Mouse (Mus musculus): ENCODE results near the gene Gm17617. TPM values are rescaled to one million over a fixed set of nuclear protein-coding genes. Genes with fewer than 3 reads are reported as not detected.

Gm17617 gene
- not detected in 2 replicates for polyA plus RNA-seq (2015; fragmentation: Nextera tagmentation; extraction: Ambion mirVana)

- Histone ChIP-seq H3K9ac (ENCODE audit: low read length) (no peak within 1 kb of the TSS), H3K4me2 (ENCODE audit: low read depth, low read length) (no peak within 1 kb of the TSS), H3K9me3 (replicated peaks; ENCODE audit: control insufficient read depth, low read length) (no peaks in the 10 kb centered on the region), H3K27me3 (ENCODE audit: control insufficient read depth, insufficient read depth, low read length) (no peaks in the 10 kb centered on the region), H3K36me3 (ENCODE audit: control insufficient read depth, insufficient read depth, low read length) (peaks cover 14% of the 10 kb centered on the region; the same call in 1 of the 2 replicates), H3K4me1 (ENCODE audit: control insufficient read depth, insufficient read depth, low read length) (0 out of 2 replicates have a peak, but pooled peaks cover 2% of the 10 kb centered on the region), H3K4me3 (replicated peaks; ENCODE audit: low read length) (no peak within 1 kb of the TSS), H3K27ac (ENCODE audit: low read length) (no peak within 1 kb of the TSS)
- ATAC-seq (ENCODE audit: insufficient read depth, low FRiP score) = no peak
- 91% methylated on average over 2 of the region's 2 CpGs for WGBS
Measured at GRCm38 (mm10) chr13:55133448-55133847, at the start of gene Gm17617. Gm17617 (minus strand) TSS chr13:55133548.

GRCm38 (mm10) chr13:55182173-55182894 is 49.0 kb upstream of the Gm17617 start:
- Histone ChIP-seq H3K9me3 (replicated peaks; ENCODE audit: control insufficient read depth, low read length) (no peaks in the 10 kb centered on the region), H3K9ac (ENCODE audit: low read length) (peak overlapping the region; percentile 73), H3K4me1 (ENCODE audit: control insufficient read depth, insufficient read depth, low read length) (peaks cover 5% of the 10 kb centered on the region; the same call in 1 of the 2 replicates), H3K27ac (ENCODE audit: low read length) (peak overlapping the region; percentile 90), H3K4me3 (replicated peaks; ENCODE audit: low read length) (peak overlapping the region; percentile 49), H3K27me3 (ENCODE audit: control insufficient read depth, insufficient read depth, low read length) (no peaks in the 10 kb centered on the region), H3K4me2 (ENCODE audit: low read depth, low read length) (peak overlapping the region; percentile 74), H3K36me3 (ENCODE audit: control insufficient read depth, insufficient read depth, low read length) (no peaks in the 10 kb centered on the region)
- 4% methylated on average over 23 of the region's 23 CpGs for WGBS
- peak; percentile 90 for ATAC-seq (ENCODE audit: insufficient read depth, low FRiP score)

- H3K9me3 ChIP-seq (replicated peaks; ENCODE audit: control insufficient read depth, low read length) = no peaks in the 10 kb centered on the region
- H3K9ac ChIP-seq (ENCODE audit: low read length) = peak overlapping the region; percentile 73
- no peak for ATAC-seq (ENCODE audit: insufficient read depth, low FRiP score)
- peaks cover 5% of the 10 kb centered on the region; the same call in 1 of the 2 replicates for H3K4me1 ChIP-seq (ENCODE audit: control insufficient read depth, insufficient read depth, low read length)
- peak overlapping the region; percentile 74 for H3K4me2 ChIP-seq (ENCODE audit: low read depth, low read length)
- H3K27me3 ChIP-seq (ENCODE audit: control insufficient read depth, insufficient read depth, low read length) = no peaks in the 10 kb centered on the region
- peak overlapping the region; percentile 49 for H3K4me3 ChIP-seq (replicated peaks; ENCODE audit: low read length)
- no peaks in the 10 kb centered on the region for H3K36me3 ChIP-seq (ENCODE audit: control insufficient read depth, insufficient read depth, low read length)
- WGBS = 74% methylated on average over 2 of the region's 2 CpGs
- peak overlapping the region; percentile 90 for H3K27ac ChIP-seq (ENCODE audit: low read length)
Measured at GRCm38 (mm10) chr13:55181786-55182172, 48.4 kb upstream of the Gm17617 start.

GRCm38 (mm10) chr13:55179591-55179990 is 46.2 kb upstream of the Gm17617 start:
- WGBS = 86% methylated on average over 3 of the region's 3 CpGs
- no peak overlapping the region for H3K4me2 ChIP-seq (ENCODE audit: low read depth, low read length)
- no peaks in the 10 kb centered on the region for H3K36me3 ChIP-seq (ENCODE audit: control insufficient read depth, insufficient read depth, low read length)
- no peaks in the 10 kb centered on the region for H3K9me3 ChIP-seq (replicated peaks; ENCODE audit: control insufficient read depth, low read length)
- no peaks in the 10 kb centered on the region for H3K27me3 ChIP-seq (ENCODE audit: control insufficient read depth, insufficient read depth, low read length)
- ATAC-seq (ENCODE audit: insufficient read depth, low FRiP score) = no peak
- H3K4me1 ChIP-seq (ENCODE audit: control insufficient read depth, insufficient read depth, low read length) = peaks cover 5% of the 10 kb centered on the region; the same call in 1 of the 2 replicates
- no peak overlapping the region for H3K4me3 ChIP-seq (replicated peaks; ENCODE audit: low read length)
- H3K9ac ChIP-seq (ENCODE audit: low read length) = no peak overlapping the region
- H3K27ac ChIP-seq (ENCODE audit: low read length) = no peak overlapping the region

GRCm38 (mm10) chr13:55178556-55178955 is 45.2 kb upstream of the Gm17617 start:
- no peak for ATAC-seq (ENCODE audit: insufficient read depth, low FRiP score)
- 32% methylated on average over 2 of the region's 2 CpGs for WGBS
- H3K27ac ChIP-seq (ENCODE audit: low read length) = no peak overlapping the region
- no peaks in the 10 kb centered on the region for H3K27me3 ChIP-seq (ENCODE audit: control insufficient read depth, insufficient read depth, low read length)
- no peaks in the 10 kb centered on the region for H3K36me3 ChIP-seq (ENCODE audit: control insufficient read depth, insufficient read depth, low read length)
- H3K4me1 ChIP-seq (ENCODE audit: control insufficient read depth, insufficient read depth, low read length) = peaks cover 5% of the 10 kb centered on the region; the same call in 1 of the 2 replicates
- H3K9ac ChIP-seq (ENCODE audit: low read length) = no peak overlapping the region
- H3K4me3 ChIP-seq (replicated peaks; ENCODE audit: low read length) = no peak overlapping the region
- H3K9me3 ChIP-seq (replicated peaks; ENCODE audit: control insufficient read depth, low read length) = no peaks in the 10 kb centered on the region
- H3K4me2 ChIP-seq (ENCODE audit: low read depth, low read length) = no peak overlapping the region

- no peaks in the 10 kb centered on the region for H3K27me3 ChIP-seq (ENCODE audit: control insufficient read depth, insufficient read depth, low read length)
- H3K4me1 ChIP-seq (ENCODE audit: control insufficient read depth, insufficient read depth, low read length) = peaks cover 5% of the 10 kb centered on the region; the same call in 1 of the 2 replicates
- H3K27ac ChIP-seq (ENCODE audit: low read length) = no peak overlapping the region
- ATAC-seq (ENCODE audit: insufficient read depth, low FRiP score) = no peak
- no peak overlapping the region for H3K4me3 ChIP-seq (replicated peaks; ENCODE audit: low read length)
- no peak overlapping the region for H3K9ac ChIP-seq (ENCODE audit: low read length)
- H3K9me3 ChIP-seq (replicated peaks; ENCODE audit: control insufficient read depth, low read length) = no peaks in the 10 kb centered on the region
- H3K4me2 ChIP-seq (ENCODE audit: low read depth, low read length) = no peak overlapping the region
- no peaks in the 10 kb centered on the region for H3K36me3 ChIP-seq (ENCODE audit: control insufficient read depth, insufficient read depth, low read length)
- 63% methylated on average over 4 of the region's 4 CpGs for WGBS
Measured at GRCm38 (mm10) chr13:55177903-55178496, 44.7 kb upstream of the Gm17617 start.

- H3K36me3 ChIP-seq (ENCODE audit: control insufficient read depth, insufficient read depth, low read length) = no peaks in the 10 kb centered on the region
Measured at GRCm38 (mm10) chr13:55176265-55176664, 42.9 kb upstream of the Gm17617 start.

GRCm38 (mm10) chr13:55174347-55174746 is 41.0 kb upstream of the Gm17617 start:
- no peak overlapping the region for H3K27ac ChIP-seq (ENCODE audit: low read length)
- no peak overlapping the region for H3K9ac ChIP-seq (ENCODE audit: low read length)
- H3K4me2 ChIP-seq (ENCODE audit: low read depth, low read length) = no peak overlapping the region
- H3K36me3 ChIP-seq (ENCODE audit: control insufficient read depth, insufficient read depth, low read length) = no peaks in the 10 kb centered on the region
- no peak overlapping the region for H3K4me3 ChIP-seq (replicated peaks; ENCODE audit: low read length)
- ATAC-seq (ENCODE audit: insufficient read depth, low FRiP score) = no peak
- H3K4me1 ChIP-seq (ENCODE audit: control insufficient read depth, insufficient read depth, low read length) = peaks cover 17% of the 10 kb centered on the region
- 79% methylated on average over 11 of the region's 11 CpGs for WGBS
- H3K9me3 ChIP-seq (replicated peaks; ENCODE audit: control insufficient read depth, low read length) = no peaks in the 10 kb centered on the region
- no peaks in the 10 kb centered on the region for H3K27me3 ChIP-seq (ENCODE audit: control insufficient read depth, insufficient read depth, low read length)

More at GRCm38 (mm10) chr13:55176265-55176664, 42.9 kb upstream of the Gm17617 start:
- H3K9ac ChIP-seq (ENCODE audit: low read length) = no peak overlapping the region
- H3K4me3 ChIP-seq (replicated peaks; ENCODE audit: low read length) = no peak overlapping the region
- WGBS = 84% methylated on average over 6 of the region's 6 CpGs
- no peak for ATAC-seq (ENCODE audit: insufficient read depth, low FRiP score)
- H3K9me3 ChIP-seq (replicated peaks; ENCODE audit: control insufficient read depth, low read length) = no peaks in the 10 kb centered on the region
- no peaks in the 10 kb centered on the region for H3K27me3 ChIP-seq (ENCODE audit: control insufficient read depth, insufficient read depth, low read length)
- H3K4me2 ChIP-seq (ENCODE audit: low read depth, low read length) = no peak overlapping the region
- peaks cover 15% of the 10 kb centered on the region for H3K4me1 ChIP-seq (ENCODE audit: control insufficient read depth, insufficient read depth, low read length)
- no peak overlapping the region for H3K27ac ChIP-seq (ENCODE audit: low read length)

- Histone ChIP-seq H3K27ac (ENCODE audit: low read length) (peak overlapping the region; percentile 73), H3K36me3 (ENCODE audit: control insufficient read depth, insufficient read depth, low read length) (no peaks in the 10 kb centered on the region), H3K4me2 (ENCODE audit: low read depth, low read length) (peak overlapping the region; percentile 45), H3K4me1 (ENCODE audit: control insufficient read depth, insufficient read depth, low read length) (peaks cover 25% of the 10 kb centered on the region), H3K9me3 (replicated peaks; ENCODE audit: control insufficient read depth, low read length) (no peaks in the 10 kb centered on the region), H3K27me3 (ENCODE audit: control insufficient read depth, insufficient read depth, low read length) (no peaks in the 10 kb centered on the region), H3K4me3 (replicated peaks; ENCODE audit: low read length) (no peak overlapping the region; the same call in 1 of the 2 replicates), H3K9ac (ENCODE audit: low read length) (peak overlapping the region; percentile 2; the same call in 1 of the 2 replicates)
- WGBS = 40% methylated on average over 7 of the region's 7 CpGs
- ATAC-seq (ENCODE audit: insufficient read depth, low FRiP score) = no peak
Measured at GRCm38 (mm10) chr13:55172336-55172770, 39.0 kb upstream of the Gm17617 start.

Measured in stomach, embryonic 16.5 days (tissue).